14 mouse cellular contexts compared by ENCODE assay signal in genomic region chr3:121100211-121100860, GRCm38 (mm10).
"Had no signal": no experiment of that assay in that cellular context is flagged by ENCODE, and none has a peak within 500 bp of the region (broad histone marks: within the 10 kb centered on the region; RNA-seq: fewer than 3 reads in every experiment).

No protein-coding gene starts in this region.

- H3K9me3 ChIP-seq: limb, embryonic 10.5 days; liver, embryonic 15.5 days; midbrain, embryonic 15.5 days; neural tube, embryonic 12.5 days had no signal

- H3K36me3 ChIP-seq: limb, embryonic 10.5 days; liver, embryonic 15.5 days; midbrain, embryonic 15.5 days; neural tube, embryonic 12.5 days had no signal

- H3K4me2 ChIP-seq: liver, embryonic 11.5 days; liver, embryonic 15.5 days; midbrain, embryonic 15.5 days; neural tube, embryonic 12.5 days had no signal

- H3K27me3 ChIP-seq: liver, embryonic 15.5 days; midbrain, embryonic 15.5 days; neural tube, embryonic 12.5 days had no signal

- H3K4me3 ChIP-seq: layer of hippocampus, adult 2 months; limb, embryonic 10.5 days; liver, embryonic 15.5 days; midbrain, embryonic 15.5 days; neural tube, embryonic 12.5 days had no signal

- DNase-seq: kidney, adult 18-20 months; kidney, postnatal 10 days; kidney, postnatal 4 days; lung, adult 2 months; lung, postnatal 36 days; thymus, postnatal 4 days had no signal

- ATAC-seq: lung, postnatal 0 days; midbrain, embryonic 15.5 days had no signal

- H3K9ac ChIP-seq: liver, embryonic 15.5 days; midbrain, embryonic 15.5 days; neural tube, embryonic 12.5 days had no signal

- H3K27ac ChIP-seq: layer of hippocampus, adult 2 months; limb, embryonic 10.5 days; liver, embryonic 15.5 days; midbrain, embryonic 15.5 days; neural tube, embryonic 12.5 days; stomach, postnatal 0 days had no signal

- H3K4me1 ChIP-seq: liver, embryonic 15.5 days had no signal
